Mouse (Mus musculus): Measurements from ENCODE around the gene 2610021A01Rik. TPM values are rescaled to one million over a fixed set of nuclear protein-coding genes. Genes with fewer than 3 reads are reported as not detected.

The 2610021A01Rik gene
- 16.8 TPM for polyA plus RNA-seq (2015; fragmentation: Illumina TruSeq; extraction: RNeasy Lipid Tissue Mini Kit (QIAGEN cat#74804); ENCODE audit: low read depth, low replicate concordance)

GRCm38 (mm10) chr7:41599034-41599813 lies at the start of gene 2610021A01Rik:
2610021A01Rik (plus strand) TSS chr7:41599230.

GRCm38 (mm10) chr7:41573562-41573961 lies 25.5 kb upstream of the 2610021A01Rik start, which contains the start of gene Gm6871:
Gm6871 (minus strand) TSS chr7:41573662.

GRCm38 (mm10) chr7:41632409-41633220 lies 33.6 kb downstream of the 2610021A01Rik start, which contains the start of gene Zfp788:
Zfp788 (plus strand) TSS chr7:41633203.

Other genes with a start within 250 kb of the 2610021A01Rik start
- 13.2 TPM for gene AI987944, start 205.9 kb upstream of the 2610021A01Rik start, polyA plus RNA-seq (2015; fragmentation: Illumina TruSeq; extraction: RNeasy Lipid Tissue Mini Kit (QIAGEN cat#74804); ENCODE audit: low read depth, low replicate concordance)
- 0.74 TPM for gene Vmn2r57, start 150.5 kb upstream of the 2610021A01Rik start, polyA plus RNA-seq (2015; fragmentation: Illumina TruSeq; extraction: RNeasy Lipid Tissue Mini Kit (QIAGEN cat#74804); ENCODE audit: low read depth, low replicate concordance)
- gene Gm20449, start 99.8 kb upstream of the 2610021A01Rik start, polyA plus RNA-seq (2015; fragmentation: Illumina TruSeq; extraction: RNeasy Lipid Tissue Mini Kit (QIAGEN cat#74804); ENCODE audit: low read depth, low replicate concordance) = 0.30 TPM
- gene AW146154, start 99.3 kb upstream of the 2610021A01Rik start, polyA plus RNA-seq (2015; fragmentation: Illumina TruSeq; extraction: RNeasy Lipid Tissue Mini Kit (QIAGEN cat#74804); ENCODE audit: low read depth, low replicate concordance) = 5.0 TPM
- gene Gm6871, start 25.6 kb upstream of the 2610021A01Rik start, polyA plus RNA-seq (2015; fragmentation: Illumina TruSeq; extraction: RNeasy Lipid Tissue Mini Kit (QIAGEN cat#74804); ENCODE audit: low read depth, low replicate concordance) = not detected
- gene Zfp788, start 34.0 kb downstream of the 2610021A01Rik start, polyA plus RNA-seq (2015; fragmentation: Illumina TruSeq; extraction: RNeasy Lipid Tissue Mini Kit (QIAGEN cat#74804); ENCODE audit: low read depth, low replicate concordance) = 29.9 TPM

Data from brain, adult 10 weeks (tissue).